Mouse (Mus musculus) midbrain, embryonic 11.5 days (tissue): Measurements from ENCODE around the gene Hnrnpk. TPM values are rescaled to one million over a fixed set of nuclear protein-coding genes. Genes with fewer than 3 reads are reported as not detected.
A peak's percentile ranks its signal among the peaks of the same experiment; 100 is the strongest.
"Not testable (repeated sequence)": the region's sequence is repeated elsewhere in the genome, so short reads cannot be mapped to it uniquely, and the experiment has no call there.

Experiments used
- ATAC-seq: fragments of 200-750 bp; cut with Nextera tagmentation; 2 replicates; pipeline ENCODE4 v1.8.0; 2017; ENCODE audit warnings: moderate TSS enrichment, moderate library complexity; ENCODE audit not compliant: low FRiP score
- DNase-seq: peaks from one replicate; pipeline ENCODE4 v3.0.0; 2015; ENCODE audit warnings: low spot score; ENCODE audit errors: missing footprints
- H3K27ac ChIP-seq: fragments of 300-500 bp; sonication (generic); 2 replicates; pipeline ENCODE4 v1.5.1; 2014; ENCODE audit warnings: low read depth, low read length
- H3K27me3 ChIP-seq: fragments of 300-500 bp; sonication (generic); 2 replicates; pipeline ENCODE4 v1.6.1; 2014; ENCODE audit warnings: mild to moderate bottlenecking, low read length, moderate library complexity, mixed read lengths; ENCODE audit not compliant: control insufficient read depth, insufficient read depth
- H3K36me3 ChIP-seq: fragments of 300-500 bp; sonication (generic); 2 replicates; pipeline ENCODE4 v1.6.1; 2014; ENCODE audit warnings: mild to moderate bottlenecking, low read length, moderate library complexity, mixed read lengths; ENCODE audit not compliant: control insufficient read depth, insufficient read depth
- H3K4me1 ChIP-seq: fragments of 300-500 bp; sonication (generic); 2 replicates; pipeline ENCODE4 v1.6.1; 2014; ENCODE audit warnings: low read length; ENCODE audit not compliant: control insufficient read depth, insufficient read depth
- H3K4me2 ChIP-seq: fragments of 300-500 bp; sonication (generic); 2 replicates; pipeline ENCODE4 v1.6.1; 2014; ENCODE audit warnings: mild to moderate bottlenecking, moderate library complexity
- H3K4me3 ChIP-seq: fragments of 300-500 bp; sonication (generic); 2 replicates; pipeline ENCODE4 v1.5.1; 2014; ENCODE audit warnings: low read depth, low read length
- H3K9ac ChIP-seq: fragments of 300-500 bp; sonication (generic); 2 replicates; pipeline ENCODE4 v1.6.1; 2014; ENCODE audit warnings: low read length
- H3K9me3 ChIP-seq: fragments of 300-500 bp; sonication (generic); 2 replicates; pipeline ENCODE4 v1.6.1; 2016; ENCODE audit warnings: low read length; ENCODE audit not compliant: control insufficient read depth
- WGBS: fragments of 180-500 bp; shearing (Covaris S2); extraction: QIAGEN DNeasy Blood & Tissue Kit; methylation state at CpG from one replicate; pipeline ENCODE4 v1.1.7; 2014; 5-methylcytosine and 5-hydroxymethylcytosine counted together
- polyA plus RNA-seq: library from polyadenylated mRNA; unstranded; fragments of >200 nt; fragmentation: Nextera tagmentation; extraction: Ambion mirVana; gene quantifications from 2 replicates; pipeline ENCODE4 v1.2.1, GENCODE M21; 2014

Hnrnpk gene
- 2,649 and 2,712 TPM in 2 replicates for polyA plus RNA-seq

DNA sequence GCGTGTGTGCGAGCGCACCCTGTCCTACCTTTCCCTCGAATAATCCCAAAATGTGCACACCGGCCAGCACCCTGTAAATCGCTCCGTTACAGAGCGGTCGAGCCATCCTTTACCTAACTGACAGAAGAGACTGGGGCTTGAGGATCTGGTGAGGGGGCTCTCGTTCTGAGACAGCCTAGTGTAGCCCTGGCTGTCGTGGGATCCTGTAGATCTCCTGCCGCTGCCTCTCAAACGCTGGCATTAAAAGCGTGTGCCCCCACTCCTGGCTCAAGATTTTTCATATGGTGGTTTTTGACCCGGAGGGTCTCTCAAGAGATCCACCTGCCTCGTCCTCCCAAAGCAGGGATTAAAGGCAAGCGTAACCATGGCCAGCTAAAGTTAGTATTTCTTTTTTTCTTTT lies at the start of gene Hnrnpk:
Hnrnpk (minus strand) TSS at position 101 of the 400 bp plus-strand sequence.
- not testable (repeated sequence) for H3K27me3 ChIP-seq, H3K4me1 ChIP-seq, ATAC-seq, H3K9me3 ChIP-seq, H3K36me3 ChIP-seq
- H3K9ac ChIP-seq: peak within 1 kb of the TSS; percentile 100
- peak; percentile 80 for DNase-seq
- peak within 1 kb of the TSS; percentile 54 for H3K4me2 ChIP-seq
- peak within 1 kb of the TSS; percentile 100 for H3K4me3 ChIP-seq
- H3K27ac ChIP-seq: peak within 1 kb of the TSS; percentile 98
- WGBS: 8% methylated on average over 17 of the region's 17 CpGs

DNA sequence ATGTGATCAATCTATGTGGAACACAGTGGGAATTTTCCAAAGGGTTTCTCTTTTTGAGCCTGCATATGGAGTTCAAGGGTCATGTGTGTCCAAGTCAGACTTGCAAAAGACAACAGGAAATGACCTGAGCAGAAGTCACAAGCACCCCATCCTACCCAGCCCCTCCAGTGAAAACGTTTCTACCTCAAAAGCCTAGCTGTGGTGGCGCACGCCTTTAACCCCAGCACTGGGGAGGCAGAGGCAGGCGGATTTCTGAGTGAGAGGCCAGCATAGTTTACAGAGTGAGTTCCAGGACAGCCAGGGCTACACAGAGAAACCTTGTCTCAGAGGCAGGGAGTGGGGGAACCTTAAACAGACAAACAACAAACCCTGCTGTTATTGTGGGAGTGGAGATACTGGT lies 49.1 kb upstream of the Hnrnpk start:
- Histone ChIP-seq H3K4me1 (peaks cover 11% of the 10 kb centered on the region), H3K27ac (no peak overlapping the region), H3K9ac (no peak overlapping the region), H3K9me3 (no peaks in the 10 kb centered on the region), H3K4me3 (no peak overlapping the region), H3K36me3 (no peaks in the 10 kb centered on the region), H3K27me3 (peaks cover 19% of the 10 kb centered on the region), H3K4me2 (no peak overlapping the region)
- DNase-seq (no peak), ATAC-seq (no peak)
- 68% methylated on average over 4 of the region's 4 CpGs for WGBS

- no peak overlapping the region for H3K4me3 ChIP-seq
- DNase-seq: peak; percentile 84
- no peak overlapping the region for H3K27ac ChIP-seq
- WGBS: 41% methylated on average over 22 of the region's 22 CpGs
- peak overlapping the region; percentile 22; the same call in 1 of the 2 replicates for H3K4me2 ChIP-seq
- no peak overlapping the region for H3K9ac ChIP-seq
- H3K4me1 ChIP-seq: peaks cover 11% of the 10 kb centered on the region
- no peaks in the 10 kb centered on the region for H3K9me3 ChIP-seq
- 0 out of 2 replicates have a peak, but pooled peaks have one; percentile 33 for ATAC-seq
- no peaks in the 10 kb centered on the region for H3K36me3 ChIP-seq
- peaks cover 19% of the 10 kb centered on the region for H3K27me3 ChIP-seq
Measured at GRCm38 (mm10) chr13:58450459-58451182, 47.5 kb upstream of the Hnrnpk start.

GRCm38 (mm10) chr13:58446541-58446940 lies 43.4 kb upstream of the Hnrnpk start:
- Histone ChIP-seq H3K9me3 (no peaks in the 10 kb centered on the region), H3K27ac (no peak overlapping the region), H3K36me3 (no peaks in the 10 kb centered on the region), H3K4me1 (peaks cover 7% of the 10 kb centered on the region), H3K4me2 (no peak overlapping the region), H3K4me3 (no peak overlapping the region), H3K27me3 (no peaks in the 10 kb centered on the region), H3K9ac (no peak overlapping the region)
- DNase-seq: no peak
- ATAC-seq: no peak
- 73% methylated on average over 2 of the region's 2 CpGs for WGBS

DNA sequence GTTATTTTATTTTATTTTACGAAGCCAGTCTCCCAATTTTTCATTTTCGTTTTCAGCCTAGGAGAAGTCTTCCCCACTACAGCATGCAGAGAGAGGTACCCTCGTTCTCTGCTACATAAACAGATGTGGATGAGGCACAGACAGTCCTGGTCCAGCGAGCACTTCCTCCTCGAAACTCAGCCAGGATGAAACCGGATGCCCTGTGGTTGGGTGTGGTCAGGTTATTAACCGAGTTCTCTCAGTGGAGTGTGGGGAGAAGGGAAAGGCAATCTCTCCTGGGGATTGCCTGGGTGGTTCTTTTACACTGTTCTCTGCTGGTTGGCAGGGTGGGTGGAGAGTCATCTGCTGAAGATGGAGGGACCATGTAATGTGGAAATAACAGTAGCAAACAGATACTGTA lies 40.6 kb upstream of the Hnrnpk start:
- 70% methylated on average over 7 of the region's 7 CpGs for WGBS
- H3K4me3 ChIP-seq: no peak overlapping the region

DNA sequence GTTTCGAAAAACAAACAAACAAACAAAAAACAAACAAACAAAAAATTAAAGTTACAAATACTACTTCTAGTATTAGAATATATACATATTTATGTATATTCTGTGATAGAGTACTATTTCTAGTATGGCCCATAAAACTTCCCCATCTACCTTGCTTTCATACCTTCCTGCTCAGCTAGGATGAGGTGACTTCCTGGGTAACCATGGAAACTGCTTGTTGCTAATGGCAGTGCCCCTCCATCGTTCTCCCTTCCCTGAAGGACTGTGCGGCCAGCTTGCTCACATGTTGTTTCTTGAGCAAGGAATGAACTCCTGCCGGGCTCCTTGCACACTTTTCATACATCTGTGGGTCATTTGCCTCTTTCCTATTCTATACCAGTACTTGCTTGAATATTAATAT lies 40.2 kb upstream of the Hnrnpk start:
- no peak overlapping the region for H3K27ac ChIP-seq
- no peaks in the 10 kb centered on the region for H3K36me3 ChIP-seq
- H3K27me3 ChIP-seq: no peaks in the 10 kb centered on the region
- 66% methylated on average over 4 of the region's 4 CpGs for WGBS
- no peak overlapping the region for H3K4me3 ChIP-seq
- H3K4me2 ChIP-seq: no peak overlapping the region
- H3K9ac ChIP-seq: no peak overlapping the region
- DNase-seq (peak; percentile 65), ATAC-seq (no peak)
- 0 out of 2 replicates have a peak, but pooled peaks cover 2% of the 10 kb centered on the region for H3K4me1 ChIP-seq
- H3K9me3 ChIP-seq: no peaks in the 10 kb centered on the region

More for the DNA sequence above, 40.6 kb upstream of the Hnrnpk start:
- H3K27ac ChIP-seq: no peak overlapping the region
- no peaks in the 10 kb centered on the region for H3K9me3 ChIP-seq
- DNase-seq (no peak), ATAC-seq (no peak)
- H3K4me1 ChIP-seq: 0 out of 2 replicates have a peak, but pooled peaks cover 2% of the 10 kb centered on the region
- H3K27me3 ChIP-seq: no peaks in the 10 kb centered on the region
- no peak overlapping the region for H3K9ac ChIP-seq
- no peaks in the 10 kb centered on the region for H3K36me3 ChIP-seq
- H3K4me2 ChIP-seq: no peak overlapping the region

- Histone ChIP-seq H3K9ac (no peak overlapping the region), H3K27ac (no peak overlapping the region), H3K9me3 (no peaks in the 10 kb centered on the region), H3K27me3 (no peaks in the 10 kb centered on the region), H3K4me1 (0 out of 2 replicates have a peak, but pooled peaks cover 2% of the 10 kb centered on the region), H3K4me3 (no peak overlapping the region), H3K36me3 (no peaks in the 10 kb centered on the region), H3K4me2 (no peak overlapping the region)
- DNase-seq (peak; percentile 68), ATAC-seq (no peak)
- WGBS: 59% methylated on average over 2 of the region's 2 CpGs
Measured at GRCm38 (mm10) chr13:58439716-58440115, 36.6 kb upstream of the Hnrnpk start.

GRCm38 (mm10) chr13:58423061-58423660 lies 20.0 kb upstream of the Hnrnpk start:
- Histone ChIP-seq H3K27me3 (no peaks in the 10 kb centered on the region), H3K36me3 (no peaks in the 10 kb centered on the region), H3K4me1 (no peaks in the 10 kb centered on the region), H3K9me3 (no peaks in the 10 kb centered on the region), H3K9ac (no peak overlapping the region), H3K4me2 (no peak overlapping the region), H3K4me3 (no peak overlapping the region), H3K27ac (no peak overlapping the region)
- WGBS: 62% methylated on average over 10 of the region's 10 CpGs
- DNase-seq (peak; percentile 78), ATAC-seq (no peak)

- H3K9me3 ChIP-seq: no peaks in the 10 kb centered on the region
- no peaks in the 10 kb centered on the region for H3K27me3 ChIP-seq
- ATAC-seq (no peak), DNase-seq (peak; percentile 23)
- H3K4me3 ChIP-seq: no peak overlapping the region
- no peak overlapping the region for H3K4me2 ChIP-seq
- H3K27ac ChIP-seq: no peak overlapping the region
- no peaks in the 10 kb centered on the region for H3K36me3 ChIP-seq
- no peaks in the 10 kb centered on the region for H3K4me1 ChIP-seq
- no peak overlapping the region for H3K9ac ChIP-seq
- 88% methylated on average over 4 of the region's 4 CpGs for WGBS
Measured at GRCm38 (mm10) chr13:58422242-58422641, 19.1 kb upstream of the Hnrnpk start.
